In the genomic region with DNA sequence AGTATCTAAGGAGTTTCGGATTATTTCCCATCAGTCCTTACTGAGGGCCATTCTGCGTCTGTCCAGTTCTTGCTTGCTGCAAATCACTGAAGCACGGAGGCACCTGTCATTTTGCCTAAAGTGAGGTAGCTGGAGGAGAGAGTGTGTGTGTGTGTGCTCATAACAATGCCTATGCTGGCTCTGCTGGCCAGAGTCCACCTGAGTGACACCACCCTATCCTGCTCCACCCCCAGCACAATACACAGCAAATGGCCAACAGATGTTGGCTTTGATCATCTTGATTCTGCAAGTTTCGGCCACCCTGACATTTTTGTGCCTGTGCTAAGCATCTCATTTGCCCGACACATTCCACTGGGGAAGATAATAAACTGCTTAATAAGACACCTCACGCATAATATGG, we compare ENCODE assay signal across 8 mouse cellular contexts. TPM values are rescaled to one million over a fixed set of nuclear protein-coding genes. Genes with fewer than 3 reads are reported as not detected.
DNase-seq lines count a peak whose midpoint lies in the region; ATAC-seq and TF ChIP-seq lines count a peak whose summit lies in the region.

No protein-coding gene starts in this region.

- H3K4me1 ChIP-seq in erythroblast, embryonic 14.5 days (ENCODE audit: control insufficient read depth) = peaks cover 41% of the 10 kb centered on the region
- H3K4me1 ChIP-seq in ES-Bruce4 (ENCODE audit: control insufficient read depth, insufficient read depth, low read length) = peaks cover 2% of the 10 kb centered on the region
- peaks cover 24% of the 10 kb centered on the region for H3K4me1 ChIP-seq in hindbrain, embryonic 14.5 days (replicated peaks; ENCODE audit: control insufficient read depth, insufficient read depth, low read length)
- H3K4me1 ChIP-seq in liver, embryonic 16.5 days (ENCODE audit: control insufficient read depth, low read depth, low read length) = peaks cover 50% of the 10 kb centered on the region

- H3K4me3 ChIP-seq in erythroblast, embryonic 14.5 days (replicated peaks) = peak overlapping the region; percentile 93
- no peak overlapping the region for H3K4me3 ChIP-seq in ES-Bruce4 (ENCODE audit: low read depth, low read length)
- no peak overlapping the region for H3K4me3 ChIP-seq in hindbrain, embryonic 14.5 days (replicated peaks; ENCODE audit: low read length)
- H3K4me3 ChIP-seq in liver, embryonic 16.5 days (ENCODE audit: low read depth, low read length) = peak overlapping the region; percentile 74

- H3K36me3 ChIP-seq in erythroblast, embryonic 14.5 days (ENCODE audit: control insufficient read depth) = peaks cover 13% of the 10 kb centered on the region
- H3K36me3 ChIP-seq in ES-Bruce4 (ENCODE audit: control insufficient read depth, insufficient read depth, low read length, poor library complexity, severe bottlenecking) = no peaks in the 10 kb centered on the region
- no peaks in the 10 kb centered on the region for H3K36me3 ChIP-seq in hindbrain, embryonic 14.5 days (replicated peaks; ENCODE audit: control insufficient read depth, insufficient read depth)
- H3K36me3 ChIP-seq in liver, embryonic 16.5 days (ENCODE audit: control insufficient read depth, insufficient read depth) = no peaks in the 10 kb centered on the region

- no peaks in the 10 kb centered on the region for H3K9me3 ChIP-seq in erythroblast, embryonic 14.5 days (ENCODE audit: control insufficient read depth, low read length)
- H3K9me3 ChIP-seq in ES-Bruce4 (replicated peaks; ENCODE audit: control insufficient read depth, insufficient read depth, low read length, poor library complexity, severe bottlenecking) = no peaks in the 10 kb centered on the region
- no peaks in the 10 kb centered on the region for H3K9me3 ChIP-seq in hindbrain, embryonic 14.5 days (ENCODE audit: control insufficient read depth, low read length)
- H3K9me3 ChIP-seq in liver, embryonic 16.5 days (replicated peaks; ENCODE audit: control insufficient read depth, low read length) = no peaks in the 10 kb centered on the region

- no peak for ATAC-seq in erythroblast, adult 5-6 weeks (replicated peaks; ENCODE audit: low FRiP score, poor library complexity, severe bottlenecking)
- ATAC-seq in hindbrain, embryonic 14.5 days (ENCODE audit: low FRiP score) = no peak
- no peak for ATAC-seq in liver, embryonic 16.5 days (ENCODE audit: low read depth)
- no peak for ATAC-seq in CD4-positive, CD25-positive, alpha-beta regulatory T cell, adult 4 months
- ATAC-seq in inflammation-experienced regulatory T-cells, adult 6 months = no peak

- TF ChIP-seq CTCF in ES-Bruce4 (IDR thresholded peaks at IDR 0.05; ENCODE audit: low read depth, low read length) = no peak

- DNase-seq in hindbrain, embryonic 14.5 days (ENCODE audit: low spot score) = no peak
- DNase-seq in adrenal gland, adult 18-20 months (ENCODE audit: low spot score in 2 of 2) = no peak

- peaks cover 26% of the 10 kb centered on the region for H3K27me3 ChIP-seq in erythroblast, embryonic 14.5 days (ENCODE audit: control insufficient read depth)
- H3K27me3 ChIP-seq in ES-Bruce4 (ENCODE audit: control insufficient read depth, insufficient read depth, low read length, poor library complexity, severe bottlenecking) = no peaks in the 10 kb centered on the region
- H3K27me3 ChIP-seq in hindbrain, embryonic 14.5 days (ENCODE audit: control insufficient read depth, insufficient read depth, low read length) = no peaks in the 10 kb centered on the region
- peaks cover 10% of the 10 kb centered on the region for H3K27me3 ChIP-seq in liver, embryonic 16.5 days (ENCODE audit: control insufficient read depth, insufficient read depth, low read depth, low read length)

- peak overlapping the region; percentile 42 for H3K27ac ChIP-seq in ES-Bruce4 (ENCODE audit: insufficient read depth, low read length)
- no peak overlapping the region for H3K27ac ChIP-seq in hindbrain, embryonic 14.5 days
- H3K27ac ChIP-seq in liver, embryonic 16.5 days (ENCODE audit: low read length) = peak overlapping the region; percentile 17; the same call in 1 of the 2 replicates

- peak overlapping the region; percentile 95; the same call in 1 of the 2 replicates for H3K4me2 ChIP-seq in hindbrain, embryonic 14.5 days (replicated peaks)
- peak overlapping the region; percentile 64; the same call in 1 of the 2 replicates for H3K4me2 ChIP-seq in liver, embryonic 16.5 days (ENCODE audit: low read depth, low read length)

- no peak for TF ChIP-seq EP300 in ES-Bruce4 (IDR thresholded peaks at IDR 0.05; ENCODE audit: insufficient read depth, low read depth, low read length)

- 63% methylated on average over 6 of the region's 6 CpGs for WGBS in hindbrain, embryonic 14.5 days
- 70% methylated on average over 6 of the region's 6 CpGs for WGBS in liver, embryonic 16.5 days (ENCODE audit: insufficient replicate concordance)

- no peak for TF ChIP-seq POLR2A in ES-Bruce4 (IDR thresholded peaks at IDR 0.05; ENCODE audit: insufficient read depth, low read length)

- no peak overlapping the region for H3K9ac ChIP-seq in ES-Bruce4 (ENCODE audit: low read depth, poor library complexity, severe bottlenecking)
- H3K9ac ChIP-seq in hindbrain, embryonic 14.5 days = no peak overlapping the region
- no peak overlapping the region for H3K9ac ChIP-seq in liver, embryonic 16.5 days (ENCODE audit: low read depth, low read length)

RNA-seq across cellular contexts. Expression of gene Fam110a, which starts 1.5 kb away (rescaled TPM):
- polyA plus RNA-seq in erythroblast, embryonic 14.5 days (2012) = 4.5 and 4.7 TPM in 2 replicates
- total RNA-seq in erythroblast, adult 5-6 weeks (2015; ENCODE audit: low replicate concordance) = 2.1 and 3.1 TPM in 2 replicates
- total RNA-seq in erythroblast, adult 5-6 weeks (2017; ENCODE audit: low replicate concordance) = 0.70 and 5.7 TPM in 2 replicates
- polyA plus RNA-seq in ES-Bruce4 (2011; ENCODE audit: insufficient read depth, insufficient read length, low read depth, missing spikeins) = 13.6 and 14.4 TPM in 2 replicates
- polyA plus RNA-seq in hindbrain, embryonic 14.5 days (2014; fragmentation: Nextera tagmentation; extraction: Ambion mirVana) = 39.8 and 42.7 TPM in 2 replicates
- polyA plus RNA-seq in liver, embryonic 16.5 days (2015; fragmentation: Nextera tagmentation; extraction: Ambion mirVana) = 9.2 and 9.6 TPM in 2 replicates
- 10 to 100 TPM; 16.2 to 31.3 TPM for polyA plus RNA-seq in CD4-positive, CD25-positive, alpha-beta regulatory T cell, adult 4 months (2017; shearing (Covaris generic))
- polyA plus RNA-seq in inflammation-experienced regulatory T-cells, adult 6 months (2017; shearing (Covaris generic)) = 10 to 100 TPM; 16.4 to 27.4 (median 18.3) TPM
- 10 to 100 TPM in 1 of 2 experiments, 1 to 10 TPM in 1; 6.6 to 10.3 TPM for total RNA-seq in adrenal gland, adult 18-20 months (2021)

RNA-seq across cellular contexts. Expression of gene Slc52a3, which starts 17.8 kb away (rescaled TPM):
- polyA plus RNA-seq in erythroblast, embryonic 14.5 days (2012) = 0.05 and 0.09 TPM in 2 replicates
- not detected in 2 replicates for total RNA-seq in erythroblast, adult 5-6 weeks (2015; ENCODE audit: low replicate concordance)
- not detected in 2 replicates for total RNA-seq in erythroblast, adult 5-6 weeks (2017; ENCODE audit: low replicate concordance)
- 2.6 and 3.0 TPM in 2 replicates for polyA plus RNA-seq in ES-Bruce4 (2011; ENCODE audit: insufficient read depth, insufficient read length, low read depth, missing spikeins)
- 0.73 and 1.4 TPM in 2 replicates for polyA plus RNA-seq in hindbrain, embryonic 14.5 days (2014; fragmentation: Nextera tagmentation; extraction: Ambion mirVana)
- 1.1 and 1.4 TPM in 2 replicates for polyA plus RNA-seq in liver, embryonic 16.5 days (2015; fragmentation: Nextera tagmentation; extraction: Ambion mirVana)
- polyA plus RNA-seq in CD4-positive, CD25-positive, alpha-beta regulatory T cell, adult 4 months (2017; shearing (Covaris generic)) = 10 to 100 TPM in 1 of 2 experiments, 1 to 10 TPM in 1; 8.6 to 16.0 TPM
- 10 to 100 TPM in 1 of 3 experiments, 1 to 10 TPM in 2; 5.3 to 16.5 (median 8.9) TPM for polyA plus RNA-seq in inflammation-experienced regulatory T-cells, adult 6 months (2017; shearing (Covaris generic))
- 1 to 10 TPM; 3.9 to 5.6 TPM for total RNA-seq in adrenal gland, adult 18-20 months (2021)

Comparison
In these comparisons a context has a peak if more than half of its experiments do, and no peak if none do; other contexts are left out.
1. H3K4me3 ChIP-seq: peak in erythroblast, embryonic 14.5 days (single experiment) and liver, embryonic 16.5 days (single experiment); none in ES-Bruce4 (single experiment) and hindbrain, embryonic 14.5 days (single experiment).